Mouse (Mus musculus) hematopoietic multipotent progenitor cell, adult 10-12 weeks (in vitro differentiated cells): ENCODE data around the gene Tagap1. TPM values are rescaled to one million over a fixed set of nuclear protein-coding genes. Genes with fewer than 3 reads are reported as not detected.

Source experiments
- polyA plus RNA-seq: library from polyadenylated mRNA; stranded (reverse); fragments of >175 nt; gene quantifications from 2 replicates; pipeline ENCODE4 v1.2.3, GENCODE M21; 2012; ENCODE audit warnings: low replicate concordance

Tagap1 gene
- polyA plus RNA-seq, result 7.1 TPM in 2 replicates

DNA sequence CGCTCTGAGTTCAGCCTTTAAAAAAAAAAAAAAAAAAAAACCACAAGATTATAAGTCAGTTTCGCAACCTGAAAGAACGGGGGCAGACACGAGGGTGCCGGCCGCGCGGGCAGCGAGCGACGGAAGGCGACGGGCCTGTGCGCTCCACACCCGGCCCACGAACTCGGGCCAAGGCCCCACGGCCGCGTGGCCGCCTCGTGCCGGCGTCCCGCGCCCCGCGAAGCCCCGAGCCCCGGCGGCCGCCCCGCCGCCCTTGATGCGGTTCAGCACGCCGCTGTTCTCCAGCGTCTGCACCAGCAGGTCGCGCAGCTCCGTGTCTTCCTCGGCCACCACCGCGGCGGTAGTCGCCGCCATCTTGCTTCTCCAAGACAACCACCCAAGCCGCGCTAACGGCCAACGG is at the start of gene Tagap1:
TSS of gene Tagap1 (minus strand) at position 381 of the 400 bp plus-strand sequence.

DNA sequence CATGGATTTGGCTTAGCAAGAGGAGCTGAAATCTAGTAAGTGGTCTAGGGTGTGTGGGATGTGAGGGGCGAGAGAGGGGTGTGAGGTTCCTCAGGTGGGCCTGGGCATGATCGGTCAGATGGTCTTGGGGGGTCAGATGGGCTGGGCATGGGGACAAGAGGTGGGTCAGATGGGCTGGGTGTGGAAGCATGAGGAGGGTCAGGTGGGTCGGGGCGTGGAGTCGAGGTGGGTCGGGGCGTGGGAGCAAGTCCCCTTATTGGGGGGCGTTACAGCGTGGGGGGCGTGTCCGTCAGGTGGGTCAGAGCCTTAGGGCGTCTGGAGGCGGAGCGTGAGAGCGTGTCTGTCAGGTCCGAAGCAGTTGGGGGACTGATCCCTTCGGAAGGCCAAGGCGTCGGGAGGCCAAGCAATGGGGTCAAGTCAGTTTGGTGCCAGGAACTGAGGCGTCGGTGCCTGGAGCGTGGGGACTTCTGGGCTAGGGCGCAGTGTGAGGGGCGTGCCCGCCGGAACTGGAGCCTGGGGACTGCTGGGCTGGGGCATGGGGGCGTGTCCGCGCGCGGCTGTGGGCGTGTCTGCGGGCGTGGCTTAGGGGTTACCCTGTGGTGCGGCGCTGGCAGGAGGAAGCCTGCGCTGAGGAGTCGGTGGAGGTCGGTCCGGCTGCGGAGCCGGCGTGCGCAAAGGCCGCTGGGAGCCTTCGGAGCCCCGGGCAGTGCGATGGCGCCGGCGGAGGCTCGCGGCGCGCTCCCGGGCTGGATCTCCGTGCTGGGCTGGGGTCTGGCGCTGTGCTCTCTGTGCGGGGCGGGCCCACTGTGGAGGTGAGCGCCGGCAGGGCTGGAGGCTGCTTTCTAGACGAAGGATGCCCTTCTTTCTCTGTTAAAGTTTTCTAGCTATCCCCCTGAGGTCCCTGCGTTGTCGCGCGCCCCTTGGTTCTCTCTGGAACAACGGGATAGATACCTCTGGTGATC is 17.6 kb upstream of the Tagap1 start, which contains the start of gene Gm49721:
TSS of gene Gm49721 (plus strand) at position 618 of the 962 bp plus-strand sequence.

DNA sequence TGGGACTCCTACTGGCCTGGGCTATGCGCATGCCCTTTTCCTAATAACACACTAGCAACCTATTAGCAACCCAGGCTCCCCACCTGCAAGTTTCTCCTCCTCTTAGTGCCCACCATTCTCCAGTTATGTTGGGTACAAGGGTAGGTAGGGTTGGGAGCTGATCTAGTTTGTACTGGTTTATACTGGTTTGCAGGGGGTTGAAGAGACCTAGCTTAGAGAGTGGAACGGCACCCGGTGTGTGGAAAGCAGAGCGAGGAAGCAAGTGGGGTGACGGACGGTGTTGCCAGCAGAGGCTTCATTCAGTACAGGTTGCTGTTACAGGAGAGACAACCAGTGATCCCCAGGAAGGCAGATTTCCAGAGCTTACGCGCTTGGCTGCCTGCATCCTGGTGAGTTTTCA is 9.4 kb upstream of the Tagap1 start, which contains the start of gene Rnaset2b:
TSS of gene Rnaset2b (plus strand) at position 301 of the 400 bp plus-strand sequence.

DNA sequence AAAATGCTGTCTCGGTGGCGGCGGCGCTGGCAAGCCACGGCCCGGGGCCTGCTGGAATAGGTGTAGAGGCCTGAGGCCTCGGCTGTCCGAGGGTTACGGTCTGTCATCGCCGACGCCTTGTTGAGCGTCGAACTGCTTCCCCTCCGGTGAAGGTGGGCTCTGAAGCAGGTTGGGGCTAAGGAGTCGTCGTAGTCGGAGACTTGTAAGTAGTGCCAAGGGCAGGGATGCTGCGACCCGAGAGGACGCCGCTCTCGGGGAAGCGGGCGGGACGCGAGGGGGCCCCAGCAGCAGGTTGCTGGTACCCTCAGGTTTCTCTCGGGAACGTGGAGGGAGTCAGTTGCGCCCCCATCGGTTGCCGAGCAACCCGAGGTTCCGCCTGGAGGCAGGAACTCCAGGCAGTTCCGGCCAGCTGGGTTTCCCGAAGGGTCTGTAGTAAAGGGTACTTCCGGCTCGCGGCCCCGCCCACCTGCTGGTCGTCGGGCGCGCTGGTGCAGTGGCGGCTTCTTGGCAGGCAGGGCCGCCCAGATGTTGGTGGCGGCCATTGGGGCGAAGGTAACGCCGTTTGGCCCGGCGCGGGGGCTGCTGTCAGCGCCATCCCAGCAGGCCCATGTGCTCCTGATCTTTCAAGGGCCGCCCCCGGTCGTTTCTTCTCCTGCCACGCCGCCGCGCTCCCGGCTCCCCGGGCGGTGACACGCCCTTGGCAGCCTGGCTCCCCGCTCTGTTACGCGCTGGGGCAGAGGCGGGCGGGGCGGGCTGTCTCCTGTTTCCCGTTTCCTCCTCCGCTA is 12.8 kb downstream of the Tagap1 start, which contains the start of gene Rsph3b:
TSS of gene Rsph3b (minus strand) at position 699 of the 785 bp plus-strand sequence.

Other genes starting within 250 kb of the Tagap1 start
- gene Ezr, start 178.4 kb downstream of the Tagap1 start, polyA plus RNA-seq, result 515 and 526 TPM in 2 replicates
- 12.8 and 21.5 TPM in 2 replicates for gene Rsph3b, start 12.5 kb downstream of the Tagap1 start, polyA plus RNA-seq
- gene Rnaset2b, start 9.5 kb upstream of the Tagap1 start, polyA plus RNA-seq, result 13.1 and 692 TPM in 2 replicates
- gene Gm49721, start 17.7 kb upstream of the Tagap1 start, polyA plus RNA-seq, result 0.13 TPM in 1 of 2 replicates, not detected in the other
- 0.17 and 0.36 TPM in 2 replicates for gene Gm1604a, start 64.4 kb upstream of the Tagap1 start, polyA plus RNA-seq
- 0.49 and 1.5 TPM in 2 replicates for gene Rps6ka2, start 209.0 kb upstream of the Tagap1 start, polyA plus RNA-seq